Mouse (Mus musculus) cerebellum, adult (tissue): ENCODE results near the gene Asb16.
"Not testable (repeated sequence)": the region's sequence is repeated elsewhere in the genome, so short reads cannot be mapped to it uniquely, and the experiment has no call there.

ENCODE experiments used
- ATAC-seq: cut with Nextera tagmentation; 2 replicates; pipeline ENCODE4 v1.9.2; 2017; ENCODE audit warnings: mild to moderate bottlenecking, moderate library complexity, mixed read lengths; ENCODE audit not compliant: insufficient number of reproducible peaks, low FRiP score, low TSS enrichment

Asb16 gene

DNA sequence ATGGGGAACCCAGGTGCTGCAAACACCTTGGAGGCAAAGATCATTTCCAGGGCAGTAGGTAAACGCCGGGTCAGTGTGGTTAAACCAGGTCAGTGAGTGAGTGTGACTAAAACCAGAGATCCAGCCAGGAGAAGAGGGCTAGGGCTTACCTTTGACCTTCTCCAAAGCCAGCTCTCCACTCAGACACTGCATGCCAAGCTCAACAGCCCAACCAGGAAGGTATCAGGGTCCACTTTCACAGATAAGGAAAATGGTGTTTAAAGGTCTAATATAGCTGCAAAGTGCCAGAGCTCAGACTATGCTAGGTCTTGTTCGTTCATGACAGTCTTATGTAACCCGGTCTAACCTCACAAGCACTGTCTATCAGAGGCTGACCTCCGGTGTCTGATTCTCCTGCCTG lies 27.3 kb upstream of the Asb16 start:
- ATAC-seq = no peak

DNA sequence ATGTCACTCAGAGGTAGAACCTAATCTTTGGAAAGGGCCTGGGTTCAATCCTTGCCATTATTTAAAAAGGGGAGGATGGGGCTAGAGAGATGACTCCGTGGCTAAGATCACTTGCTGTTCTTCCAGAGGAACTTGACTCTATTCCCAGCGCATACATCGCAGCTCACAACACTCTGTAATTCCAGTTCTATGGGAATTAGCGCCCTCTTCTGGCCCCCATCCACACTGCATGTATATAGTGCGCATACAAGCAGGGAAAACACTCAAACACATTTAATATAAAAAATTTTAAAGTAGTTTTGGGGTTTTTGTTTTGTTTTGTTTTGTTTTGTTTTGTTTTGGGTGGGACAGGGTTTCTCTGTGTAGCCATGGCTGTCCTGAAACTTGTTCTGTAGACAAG lies 26.7 kb upstream of the Asb16 start:
- ATAC-seq = no peak

DNA sequence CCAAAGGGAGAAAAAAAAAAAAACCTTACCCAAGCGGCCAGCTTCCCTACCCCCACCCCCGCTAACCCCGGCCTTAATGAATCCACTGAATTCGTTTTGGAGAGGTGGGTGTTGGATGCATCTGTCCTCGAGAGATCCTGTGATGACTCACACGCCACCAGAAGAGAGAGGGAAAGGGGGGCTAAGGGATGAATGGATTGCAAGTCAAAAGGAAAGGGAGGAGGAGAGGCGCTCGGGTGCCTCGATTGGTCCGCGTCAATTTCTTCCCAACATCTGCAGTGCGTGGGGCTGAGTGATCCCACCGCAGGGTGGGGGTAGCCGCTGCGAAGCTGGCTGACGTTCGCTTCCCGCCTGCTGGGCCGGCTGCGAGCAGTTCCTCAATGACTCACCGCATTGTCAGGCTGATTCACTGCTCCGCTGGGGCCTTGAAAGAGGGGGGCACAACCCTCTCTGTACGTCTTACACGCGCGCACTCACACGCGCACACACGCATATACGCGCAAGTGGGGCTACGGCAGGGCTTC lies 23.6 kb upstream of the Asb16 start:
- no peak for ATAC-seq

DNA sequence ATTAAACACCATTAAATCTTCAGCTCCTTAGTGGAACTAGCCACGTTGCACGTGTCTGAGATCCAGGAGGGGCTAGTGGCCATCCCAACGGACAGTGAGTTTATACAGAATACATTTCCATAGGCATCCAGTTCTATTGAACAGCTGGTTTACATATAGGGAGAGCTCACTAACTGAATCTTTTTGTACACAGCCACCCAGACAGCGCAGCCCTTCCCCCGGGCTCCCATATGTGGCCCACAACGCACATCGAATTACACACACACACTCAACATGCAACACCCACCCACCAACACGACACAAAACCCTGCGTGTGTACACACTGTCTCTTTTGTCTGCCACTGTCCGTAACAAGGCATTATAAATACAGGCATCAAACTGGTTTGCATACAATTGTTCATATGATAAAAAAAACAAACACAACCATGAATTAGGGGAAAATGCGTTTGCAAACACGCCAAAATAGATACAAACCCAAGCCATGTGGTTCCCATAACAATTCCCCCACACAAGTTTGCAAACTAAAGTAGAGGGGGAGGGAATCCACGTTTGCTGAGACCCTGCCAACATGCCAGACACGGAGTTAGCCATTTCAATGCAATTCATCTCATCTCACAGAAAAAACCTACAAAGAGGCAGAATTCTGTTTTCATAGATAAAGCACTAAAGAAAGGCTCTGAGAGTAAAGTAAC lies 22.8 kb upstream of the Asb16 start:
- no peak for ATAC-seq

DNA sequence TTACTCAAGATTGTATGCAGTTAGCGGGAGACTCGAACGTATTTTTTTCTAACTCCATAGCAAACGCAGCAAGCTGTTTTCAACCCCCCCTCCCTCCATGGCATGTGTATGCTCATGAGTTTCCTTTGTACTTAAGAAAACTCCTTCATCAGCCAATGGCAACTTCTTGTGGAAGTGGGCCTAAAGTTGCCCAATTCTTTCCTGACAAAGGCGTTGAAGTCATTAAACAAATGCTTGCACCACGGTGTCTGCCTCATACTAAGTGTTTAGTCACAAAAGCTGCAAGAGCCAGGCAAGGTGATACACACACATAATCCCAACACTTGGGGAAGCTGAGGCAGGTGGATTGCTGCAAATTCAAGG lies 22.3 kb upstream of the Asb16 start:
- no peak for ATAC-seq

DNA sequence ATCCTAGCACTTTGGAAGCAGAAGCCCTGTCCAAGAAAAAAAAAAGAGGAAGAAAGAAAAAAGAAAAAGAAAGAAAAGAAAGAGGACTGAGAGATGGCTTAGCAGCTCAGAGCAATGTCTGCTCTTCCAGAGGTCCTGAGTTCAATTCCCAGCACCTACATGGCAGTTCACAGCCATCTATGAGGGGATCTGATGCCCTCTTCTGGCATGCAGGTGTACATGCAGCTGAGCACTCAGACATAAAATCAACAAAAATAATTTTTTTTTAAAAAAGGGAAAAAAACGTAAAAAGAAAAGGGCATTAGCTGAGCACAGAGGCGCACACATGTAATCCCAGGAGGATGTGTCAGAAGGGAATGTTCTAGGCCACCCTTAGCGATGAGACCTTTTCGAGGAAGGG lies 21.7 kb upstream of the Asb16 start:
- ATAC-seq = no peak

DNA sequence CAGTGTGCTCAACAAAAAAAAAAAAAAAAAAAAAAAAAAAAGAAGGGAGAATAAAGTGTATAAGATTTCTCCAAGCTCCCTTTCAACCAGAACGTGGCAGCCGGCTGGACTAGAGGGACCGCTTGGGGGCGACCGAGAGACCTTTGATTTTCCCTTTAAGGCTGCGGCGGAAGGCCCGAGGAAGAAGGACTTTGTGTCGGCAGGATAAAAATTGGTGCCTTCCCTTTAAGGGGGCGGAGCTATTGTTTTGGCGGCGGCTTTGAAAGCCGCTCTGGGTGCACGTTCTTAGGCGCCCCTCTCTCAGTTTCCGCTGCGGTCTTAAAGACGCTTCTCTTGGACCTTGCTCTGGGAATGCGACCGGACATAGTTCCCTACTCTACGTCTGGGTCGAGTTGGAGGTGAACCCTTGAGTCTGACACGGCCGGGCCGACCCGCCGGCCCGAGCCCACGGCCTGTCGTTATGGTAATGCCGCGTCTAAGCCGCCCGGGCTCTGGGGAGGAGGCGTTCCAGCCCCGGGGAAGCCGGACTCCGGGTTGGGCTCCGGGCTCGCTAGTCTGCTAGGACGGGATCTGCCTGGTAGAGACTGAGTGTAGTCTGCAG lies 19.8 kb upstream of the Asb16 start, which contains the start of gene BC030867:
Gene BC030867, plus strand, starts transcription at position 253 of the 601 bp plus-strand sequence.
- peak; percentile 64; the same call in 1 of the 2 replicates for ATAC-seq

DNA sequence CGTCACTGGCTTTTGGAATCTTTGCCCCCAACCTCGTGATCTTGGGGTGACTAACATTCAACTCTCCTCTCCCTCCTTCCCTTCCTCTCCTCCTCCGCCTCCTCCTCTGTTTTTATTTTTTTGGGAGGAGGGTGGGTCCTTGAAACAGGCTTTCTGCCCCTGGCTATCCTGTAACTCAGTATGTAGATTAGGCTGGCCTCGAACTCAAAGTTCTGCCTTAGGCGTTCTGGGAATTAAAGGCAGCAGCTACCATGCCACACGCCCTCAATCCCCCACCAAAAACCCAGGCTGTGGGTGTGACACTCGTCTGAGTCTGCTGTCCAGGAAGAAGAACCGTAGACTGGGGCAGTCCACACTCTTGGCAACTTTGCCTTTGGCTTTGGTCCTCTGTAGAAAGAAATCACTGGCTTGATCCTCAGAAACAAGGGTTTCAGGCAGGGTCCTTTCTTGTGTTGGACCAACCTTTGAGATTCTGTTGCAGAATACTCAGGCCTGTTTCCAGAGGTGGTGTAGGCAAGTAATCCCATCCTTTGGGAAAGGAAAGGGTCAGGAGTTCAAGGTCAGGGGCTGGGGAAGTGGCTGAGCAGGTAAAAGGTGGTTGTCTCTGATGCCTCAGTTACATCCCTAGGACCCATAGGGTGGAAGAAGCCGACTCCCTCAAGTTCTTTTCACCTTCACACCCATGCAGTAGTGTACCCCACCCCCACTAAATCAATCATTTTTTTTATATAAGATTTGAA lies 19.0 kb upstream of the Asb16 start:
- no peak for ATAC-seq

DNA sequence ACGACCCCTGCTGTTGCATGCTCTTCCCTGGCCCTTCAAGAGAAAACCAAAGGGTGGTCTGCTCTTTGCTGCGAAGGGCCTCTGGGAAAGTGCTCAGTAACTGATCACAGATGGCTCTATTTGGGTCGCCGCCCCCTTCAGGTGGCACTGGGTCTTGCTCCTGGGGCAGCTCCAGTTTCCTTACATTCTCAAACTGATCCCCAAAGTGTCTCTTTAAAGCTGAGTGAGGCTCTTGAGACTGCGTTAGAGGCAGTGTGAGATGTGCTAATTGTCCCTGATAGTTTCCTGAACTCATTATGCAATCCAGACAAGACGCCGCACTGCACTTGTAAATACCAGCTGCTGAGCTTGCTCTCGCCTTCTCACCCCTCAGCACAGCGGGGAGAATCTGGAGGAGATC lies 11.0 kb upstream of the Asb16 start:
- no peak for ATAC-seq

DNA sequence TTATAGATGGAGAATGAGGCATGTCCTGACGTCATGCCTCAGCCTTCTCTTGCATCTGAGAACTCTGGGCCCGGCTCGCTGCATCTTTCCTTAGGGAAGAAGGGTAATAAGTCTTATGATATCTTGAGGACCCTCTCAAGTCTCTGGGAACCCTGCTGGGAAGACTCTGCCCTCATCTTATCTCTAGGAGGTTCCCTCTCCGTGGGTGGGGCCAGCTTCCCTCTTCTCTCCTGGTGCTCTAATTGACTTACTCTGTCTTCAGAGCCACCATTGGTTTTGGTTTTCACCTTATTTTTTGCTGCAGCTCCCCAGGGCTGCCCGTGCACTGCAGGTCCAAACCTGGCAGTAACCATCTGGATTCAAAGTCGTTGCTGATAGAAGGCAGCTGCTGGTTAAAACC lies 10.4 kb upstream of the Asb16 start:
- ATAC-seq = no peak

DNA sequence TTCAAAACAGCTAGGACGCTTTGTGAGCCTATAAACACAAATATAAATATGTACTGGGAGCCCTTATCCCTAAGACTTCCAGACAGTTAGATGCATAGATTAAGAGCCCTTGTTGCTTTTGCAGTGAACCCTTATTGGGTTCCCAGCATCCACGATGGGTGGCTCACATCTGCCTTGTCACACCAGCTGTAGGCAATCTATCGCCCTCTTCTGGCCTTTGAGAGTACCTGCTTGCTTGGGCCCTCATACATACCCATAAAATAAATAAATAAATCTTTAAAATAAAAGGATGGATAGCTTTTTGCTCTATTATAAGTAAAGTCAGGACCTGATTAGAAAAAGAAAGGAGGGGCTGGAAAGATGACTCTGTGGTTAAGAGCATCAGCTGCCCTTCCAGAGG lies 10.0 kb upstream of the Asb16 start:
- ATAC-seq = no peak

DNA sequence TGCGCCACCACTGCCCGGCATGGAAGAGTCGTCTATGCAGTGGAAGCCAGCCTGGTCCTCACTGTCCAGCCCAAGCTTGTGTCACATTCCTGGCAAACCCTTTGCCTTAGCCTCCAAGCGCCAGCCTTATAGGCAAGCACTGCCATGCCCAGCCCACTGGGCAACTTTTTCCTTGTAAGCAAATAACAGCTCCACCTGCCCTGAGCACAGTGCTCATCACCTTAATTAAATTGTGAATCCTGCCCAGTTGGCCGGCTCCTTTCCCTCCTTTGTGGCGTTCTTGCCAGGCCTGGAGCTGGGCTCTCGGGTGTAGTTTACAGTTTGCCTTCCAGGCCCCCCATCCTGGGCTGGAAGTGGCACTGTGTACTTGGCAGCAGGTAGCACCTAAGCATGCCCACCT lies 5.3 kb upstream of the Asb16 start:
- ATAC-seq = no peak

DNA sequence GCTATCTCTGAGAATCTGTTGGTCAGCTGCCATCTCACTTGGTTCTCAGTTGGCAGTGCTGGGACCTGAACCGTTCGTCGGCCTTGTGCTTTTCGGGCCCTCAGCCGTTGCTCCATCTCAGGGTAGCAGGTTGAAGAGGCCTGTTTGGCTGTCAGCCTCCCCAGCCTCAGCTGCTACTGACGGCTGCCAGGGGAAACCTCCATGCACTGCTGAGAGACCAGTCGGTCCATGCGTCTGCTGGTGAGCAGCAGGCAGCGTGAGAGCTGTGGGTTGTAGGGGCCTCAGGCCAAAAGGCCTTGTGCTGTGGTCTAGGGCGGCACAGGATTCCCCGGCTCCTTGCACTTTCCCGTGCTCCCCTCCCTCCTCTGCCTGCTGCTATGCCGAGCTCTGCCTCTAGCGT lies 2.7 kb upstream of the Asb16 start:
- ATAC-seq = peak; percentile 40; the same call in 1 of the 2 replicates

DNA sequence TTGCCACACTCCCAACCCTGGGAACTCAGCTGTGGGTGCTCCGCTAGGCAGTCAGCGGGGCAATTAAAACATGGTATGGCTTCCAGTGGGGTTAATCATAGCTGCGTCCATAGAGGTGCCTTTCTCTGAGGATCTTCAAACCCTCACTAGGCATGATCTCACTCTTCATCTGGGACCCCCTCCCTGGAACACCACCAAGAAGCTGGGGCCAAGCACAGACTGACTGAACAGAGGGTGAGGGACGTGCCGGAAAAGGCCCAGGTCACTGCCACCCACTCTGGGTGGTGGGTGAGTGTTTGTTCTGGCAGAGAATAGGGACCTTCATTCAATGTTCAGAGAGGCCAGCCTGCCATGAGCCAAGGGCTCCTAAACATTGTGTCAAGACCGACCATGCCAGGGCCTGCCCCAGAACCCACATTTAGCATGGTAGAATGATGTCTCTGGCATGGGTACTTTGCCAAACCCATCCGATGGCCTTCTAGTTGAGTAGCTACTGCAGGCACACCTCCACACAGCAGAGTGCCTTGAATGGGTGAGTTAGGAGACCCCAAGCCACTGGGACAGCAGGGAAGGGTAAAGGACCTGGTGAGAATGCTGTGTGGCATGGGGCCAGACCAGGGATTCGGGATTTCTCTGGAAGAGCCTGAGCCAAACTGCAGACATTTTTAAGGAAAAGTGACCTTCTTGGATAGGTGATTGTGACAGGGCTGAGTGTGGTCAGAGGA lies 1.8 kb upstream of the Asb16 start:
- no peak for ATAC-seq

DNA sequence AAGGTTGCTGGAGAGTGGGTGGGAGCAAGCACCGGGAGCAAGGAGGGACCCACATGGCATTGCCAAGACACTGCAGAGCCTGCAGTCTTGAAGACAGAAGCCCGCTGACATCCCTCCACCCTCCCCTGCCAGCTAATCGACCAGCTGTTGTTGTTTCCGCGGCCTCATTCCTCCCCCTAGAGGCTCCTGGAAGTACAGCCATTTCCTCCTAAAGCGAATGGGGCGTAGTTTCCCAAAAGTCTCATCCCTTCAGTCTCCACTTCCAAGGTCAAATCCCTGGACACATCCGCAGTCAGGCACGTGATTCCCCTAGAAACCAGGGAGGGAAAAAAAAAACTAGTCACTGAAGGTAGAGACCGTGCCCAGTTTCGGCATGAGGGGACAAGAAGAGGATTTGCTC lies 1.1 kb upstream of the Asb16 start:
- peak; percentile 56; the same call in 1 of the 2 replicates for ATAC-seq

DNA sequence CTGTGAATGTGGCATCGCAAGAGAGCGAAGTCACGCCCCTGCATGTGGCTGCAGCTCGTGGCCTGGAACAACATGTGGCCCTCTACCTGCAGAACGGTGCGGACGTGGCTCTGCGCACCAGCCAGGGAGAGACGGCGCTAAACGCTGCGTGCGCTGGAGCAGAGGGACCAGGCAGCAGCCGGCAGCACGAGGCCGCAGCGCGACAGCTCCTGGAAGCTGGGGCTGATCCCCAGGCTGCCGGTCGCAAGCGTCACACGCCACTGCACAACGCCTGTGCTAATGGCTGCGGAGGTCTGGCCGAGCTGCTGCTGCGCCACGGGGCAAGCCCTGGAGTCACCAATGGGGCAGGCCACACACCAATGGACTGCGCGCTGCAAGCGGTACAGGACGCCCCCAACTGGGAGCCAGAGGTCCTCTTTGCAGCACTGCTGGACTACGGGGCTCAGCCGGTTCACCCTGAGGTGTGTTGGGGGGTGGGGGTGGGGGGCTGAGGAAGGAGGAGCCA lies 7.9 kb downstream of the Asb16 start:
- no peak; the same call in 1 of the 2 replicates for ATAC-seq

DNA sequence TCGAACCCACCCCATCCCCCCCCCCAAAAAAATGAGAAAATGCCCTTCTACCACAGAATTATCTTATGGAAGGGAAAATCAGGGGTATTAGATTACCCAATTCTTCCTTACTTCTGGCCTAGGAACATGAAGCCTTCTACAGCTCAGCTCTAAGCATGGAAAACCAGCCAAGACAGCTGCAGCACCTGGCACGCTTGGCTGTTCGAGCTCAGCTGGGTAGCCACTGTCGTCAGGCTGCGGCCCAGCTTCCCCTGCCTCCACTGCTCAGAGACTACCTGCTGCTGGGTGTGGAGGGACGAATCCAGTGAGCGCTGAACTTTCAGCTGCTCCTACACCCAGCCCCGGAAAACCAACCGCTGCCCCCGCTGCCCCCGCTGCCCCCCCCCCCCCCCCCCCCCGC lies 9.2 kb downstream of the Asb16 start:
- ATAC-seq = no peak

DNA sequence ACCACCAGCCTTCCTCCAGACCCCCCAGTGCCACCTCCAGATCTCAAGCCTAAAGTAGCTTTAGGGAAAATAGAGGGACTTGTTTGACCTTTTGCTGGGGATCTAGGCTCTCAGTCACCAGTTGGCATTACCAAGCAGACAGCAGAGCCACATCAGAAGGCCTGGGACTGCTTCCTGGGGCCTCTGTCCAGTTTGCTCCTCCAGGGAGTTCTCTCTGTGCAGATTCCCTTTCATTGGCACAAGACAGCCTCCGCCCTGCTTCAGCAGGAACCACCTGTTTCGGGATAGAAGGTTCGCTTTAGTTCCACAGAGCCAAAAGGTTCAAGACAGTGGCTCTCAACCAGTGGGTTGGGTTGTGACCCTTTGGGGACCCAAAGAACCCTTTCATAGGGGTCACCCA lies 11.1 kb downstream of the Asb16 start:
- no peak for ATAC-seq

DNA sequence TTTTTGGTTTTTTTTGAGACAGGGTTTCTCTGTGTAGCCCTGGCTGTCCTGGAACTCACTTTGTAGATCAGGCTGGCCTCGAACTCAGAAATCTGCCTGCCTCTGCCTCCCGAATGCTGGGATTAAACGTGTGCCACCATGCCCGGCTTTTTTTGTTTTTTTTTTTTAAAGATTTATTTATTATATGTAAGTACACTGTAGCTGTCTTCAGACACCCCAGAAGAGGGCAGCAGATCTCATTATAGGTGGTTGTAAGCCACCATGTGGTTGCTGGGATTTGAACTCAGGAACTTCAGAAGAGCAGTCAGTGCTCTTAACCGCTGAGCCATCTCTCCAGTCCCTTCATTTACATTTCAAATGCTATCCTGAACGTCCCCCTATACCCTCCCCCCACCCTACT lies 11.7 kb downstream of the Asb16 start:
- not testable (repeated sequence) for ATAC-seq

DNA sequence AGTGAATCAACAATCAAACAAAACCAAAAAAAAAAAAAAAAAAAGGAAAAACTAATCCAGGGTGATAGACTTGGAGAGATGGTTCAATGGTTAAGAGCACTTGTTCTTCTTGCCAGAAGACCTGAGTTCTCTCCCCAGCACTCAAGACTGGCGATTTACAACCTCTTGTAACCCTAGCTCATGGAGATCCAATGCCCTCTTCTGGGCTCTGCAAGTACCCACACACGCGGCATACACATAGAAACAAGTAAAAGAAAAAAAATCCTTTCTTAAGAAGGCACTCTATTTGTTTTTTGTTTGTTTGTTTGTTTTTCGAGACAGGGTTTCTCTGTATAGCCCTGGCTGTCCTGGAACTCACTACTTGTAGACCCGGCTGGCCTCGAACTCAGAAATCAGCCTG lies 15.4 kb downstream of the Asb16 start:
- no peak for ATAC-seq
